Mouse (Mus musculus) cerebellum, postnatal 10 days (tissue): Measurements from ENCODE around the gene Tnp1.

Experiments
- DNase-seq, 2 experiments: peaks; one replicate each; pipeline ENCODE4 v3.0.0; 2021; ENCODE audit warnings: mixed read lengths in 2 of 2

Tnp1 gene

DNA sequence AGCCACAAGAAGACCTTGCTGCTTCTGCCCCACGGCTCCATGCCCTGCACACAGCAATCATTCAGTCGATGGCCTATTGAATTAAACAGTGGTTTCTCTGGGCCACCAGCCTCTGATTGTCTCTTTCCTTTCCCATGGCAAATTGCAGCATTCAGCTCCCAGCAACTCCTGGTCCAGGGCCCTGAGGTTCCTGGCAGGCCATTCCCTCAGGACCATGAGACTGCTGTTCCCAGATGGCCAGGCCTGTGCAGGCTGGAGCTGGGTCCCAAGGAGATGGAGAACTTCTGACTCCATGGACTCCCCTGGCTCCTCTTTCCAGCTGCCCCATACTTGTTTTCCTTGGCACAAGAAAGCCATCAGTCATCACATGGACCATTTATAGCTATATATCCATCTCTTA, 10.8 kb downstream of the Tnp1 start:
- DNase-seq = peak; percentile 12 to 18

DNA sequence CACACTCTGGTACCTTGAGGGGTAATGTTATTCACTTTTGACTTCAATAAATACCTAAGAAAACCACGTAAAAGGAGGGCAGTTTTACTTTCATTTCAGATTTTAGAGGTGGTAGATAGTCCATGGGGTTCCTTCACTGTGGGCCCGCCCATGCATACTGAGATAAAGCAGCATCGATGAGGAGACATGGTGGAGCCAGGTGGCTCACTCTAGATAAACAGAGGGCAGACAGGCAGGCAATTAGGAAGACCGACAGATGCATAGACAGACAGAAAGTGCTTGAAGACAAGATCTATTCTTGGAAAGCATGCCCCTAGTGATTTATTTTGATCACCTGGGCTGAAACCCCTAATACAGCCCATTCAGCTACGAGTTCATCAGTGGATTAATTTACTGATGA, 13.1 kb downstream of the Tnp1 start:
- DNase-seq = no peak

DNA sequence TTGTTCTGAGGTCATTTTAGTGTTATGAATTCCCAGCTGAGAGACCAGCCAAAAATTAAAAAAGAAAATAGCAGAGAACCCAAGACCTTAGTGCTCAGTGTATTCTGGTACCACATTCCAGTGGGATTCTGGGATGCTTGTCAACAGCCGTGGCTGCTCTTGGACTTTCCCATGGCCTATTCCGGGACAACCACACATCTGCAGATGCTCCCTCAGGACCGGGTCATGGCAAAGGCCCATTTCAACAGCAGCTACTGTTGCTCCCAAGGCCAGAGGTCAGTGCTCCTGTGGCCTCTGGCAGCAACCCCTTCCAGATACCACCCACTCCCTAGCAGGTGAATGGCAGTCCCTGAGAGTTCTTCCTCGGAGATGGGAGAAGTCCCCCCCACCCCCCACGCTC, 13.7 kb downstream of the Tnp1 start:
- DNase-seq = no peak

- no peak for DNase-seq
Observed at GRCm38 (mm10) chr1:72994751-72995528, 20.8 kb downstream of the Tnp1 start.

- DNase-seq = peak; percentile 84 to 88
Observed at GRCm38 (mm10) chr1:72992944-72993464, 22.7 kb downstream of the Tnp1 start.

DNA sequence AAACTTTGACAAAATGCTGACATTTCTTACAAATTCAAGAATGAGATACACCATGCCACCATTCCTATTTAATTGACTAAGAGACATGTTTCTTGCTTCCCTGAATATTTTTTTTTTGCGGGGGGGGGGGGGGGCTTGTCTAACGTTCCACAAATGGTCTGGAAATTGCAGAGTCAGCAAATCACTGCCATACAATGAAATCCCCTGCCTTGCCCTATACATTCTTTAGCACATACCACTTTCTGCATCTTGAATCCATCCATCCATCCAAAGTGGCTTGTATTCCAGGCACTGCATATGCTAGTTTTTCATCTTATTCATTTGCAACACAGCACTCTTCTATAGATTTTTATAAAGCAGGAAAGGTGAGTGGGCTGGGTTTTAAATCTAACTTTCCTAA, 23.5 kb downstream of the Tnp1 start:
- DNase-seq = no peak

GRCm38 (mm10) chr1:72988904-72989303, 26.8 kb downstream of the Tnp1 start:
- no peak for DNase-seq

DNA sequence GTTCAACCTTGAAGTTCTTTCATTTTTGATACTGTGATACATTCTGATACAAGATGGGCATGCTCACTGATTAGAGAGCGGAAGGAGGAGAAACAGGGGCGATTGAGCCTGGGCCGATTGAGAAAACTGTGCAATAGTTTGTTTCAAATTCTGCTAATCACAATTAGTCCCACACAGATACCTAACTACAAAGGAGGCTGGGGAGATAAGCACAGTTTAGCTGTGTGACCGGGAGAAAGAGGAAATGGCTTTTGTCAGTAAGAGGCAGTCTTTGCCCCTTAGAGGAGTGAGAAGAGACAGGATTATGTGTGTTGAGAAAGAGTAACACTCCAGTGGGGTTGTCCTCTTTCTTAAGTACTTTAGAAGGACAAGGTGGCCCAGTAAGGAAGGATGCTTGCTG, 29.0 kb downstream of the Tnp1 start:
- DNase-seq = no peak

GRCm38 (mm10) chr1:72978956-72979355, 36.8 kb downstream of the Tnp1 start:
- no peak for DNase-seq

- no peak for DNase-seq
Observed at GRCm38 (mm10) chr1:72974226-72974625, 41.5 kb downstream of the Tnp1 start.

DNA sequence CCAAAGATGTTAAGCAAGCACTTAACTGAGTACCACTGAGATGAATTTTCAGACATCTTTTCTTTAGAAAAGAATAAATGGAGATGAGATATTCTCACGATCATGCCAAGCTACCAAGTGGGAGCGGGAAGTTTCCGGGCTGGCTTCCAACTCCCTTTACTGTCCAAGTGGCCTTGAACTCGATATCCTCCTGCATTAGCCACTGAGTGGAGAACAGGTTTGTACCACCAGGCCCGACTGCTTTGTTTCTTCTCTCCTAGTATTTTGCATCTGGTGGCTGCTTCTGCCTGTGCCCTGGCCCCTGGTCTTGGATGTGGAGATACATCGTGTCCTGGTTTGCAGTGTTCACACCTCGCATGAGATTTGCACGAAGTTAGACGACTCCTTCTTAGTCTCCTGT, 45.2 kb downstream of the Tnp1 start:
- peak; percentile 37 to 49 for DNase-seq

GRCm38 (mm10) chr1:72969113-72969812, 46.4 kb downstream of the Tnp1 start:
- DNase-seq = peak; percentile 24 to 26

DNA sequence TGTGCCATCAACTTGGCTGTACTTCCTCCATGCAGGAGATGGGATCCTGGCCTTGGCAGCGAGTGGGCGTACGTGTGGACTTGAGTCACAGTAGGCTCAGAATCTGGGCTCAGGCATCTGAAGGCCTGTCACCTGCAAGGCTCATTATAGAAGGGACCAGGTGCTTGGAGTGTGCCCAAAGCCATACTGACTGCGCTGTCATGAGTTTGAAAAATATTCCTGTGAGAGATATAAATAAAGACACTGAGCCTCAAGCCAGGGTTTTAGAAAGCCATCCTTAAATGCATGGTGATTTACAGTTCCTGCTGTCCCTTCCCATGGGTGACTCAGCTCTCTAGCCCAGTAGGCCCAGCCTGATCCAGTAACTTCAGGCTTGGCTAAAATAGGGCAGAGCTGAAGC, 49.3 kb downstream of the Tnp1 start:
- peak; percentile 46 to 62 for DNase-seq
